Mouse (Mus musculus) ovary, postnatal 10 days (tissue): ENCODE results near the gene Adar.
"Not testable (repeated sequence)": the region's sequence is repeated elsewhere in the genome, so short reads cannot be mapped to it uniquely, and the experiment has no call there.

Experiments
- DNase-seq: peaks from one replicate; pipeline ENCODE4 v3.0.0; 2022; ENCODE audit warnings: low spot score

The Adar gene

DNA sequence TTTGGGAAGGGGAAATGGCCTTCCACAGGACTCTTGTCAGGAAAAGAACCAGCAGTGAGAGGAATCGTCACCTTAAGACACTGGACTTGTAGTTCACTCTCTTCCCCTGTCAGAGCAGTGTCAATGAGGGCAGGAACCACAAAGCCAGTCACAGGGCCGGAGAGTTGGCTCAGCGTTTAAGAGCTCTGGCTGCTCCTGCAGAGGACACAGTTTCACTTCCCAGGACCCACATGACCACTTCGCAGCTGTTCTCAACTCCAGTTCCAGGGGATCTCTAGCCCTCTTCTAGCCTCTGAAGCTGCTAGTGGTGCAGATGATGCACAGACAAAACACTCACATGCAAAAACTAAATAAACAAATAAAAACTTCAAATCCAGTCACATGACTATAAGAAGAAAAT is 81.5 kb downstream of the Adar start:
- no peak for DNase-seq

DNA sequence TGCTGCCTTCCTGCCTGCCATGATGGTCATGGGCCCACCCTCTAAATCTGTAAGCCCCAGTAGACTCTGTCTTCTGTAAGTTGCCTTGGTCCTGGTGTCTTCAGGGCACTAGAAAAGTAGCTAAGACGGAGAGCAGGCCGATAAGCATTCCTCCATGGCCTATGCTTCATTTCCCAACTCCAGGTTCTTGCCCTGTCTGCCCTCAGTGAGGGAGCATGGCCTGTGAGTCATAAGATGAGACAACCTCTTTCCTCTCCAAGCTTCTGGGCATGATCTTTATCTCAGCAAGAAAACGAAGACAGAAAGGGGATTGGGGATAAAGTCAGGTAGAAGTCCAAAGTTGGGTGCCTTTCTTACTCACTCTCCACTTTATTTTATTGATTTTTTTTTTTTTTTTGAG is 83.7 kb downstream of the Adar start:
- DNase-seq: no peak

DNA sequence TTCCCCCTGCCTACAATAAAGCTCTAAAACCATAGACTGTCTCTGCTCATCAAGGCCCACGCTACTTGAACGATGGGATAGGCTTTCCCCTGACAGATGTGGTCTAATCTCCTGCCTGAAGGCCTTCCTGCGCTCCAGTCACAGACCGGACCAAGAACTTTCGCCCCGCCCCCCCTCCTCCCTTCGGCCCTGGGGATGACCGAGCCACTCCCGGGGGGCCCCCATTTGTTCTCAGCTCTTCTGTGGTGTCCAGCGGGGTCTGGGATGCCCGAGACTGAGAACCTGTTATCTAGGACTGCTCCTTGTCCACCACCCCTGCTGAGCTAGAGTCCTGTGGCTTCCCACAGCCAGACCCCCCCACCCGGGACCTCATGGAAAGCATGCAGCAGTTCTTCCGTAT is 84.7 kb downstream of the Adar start:
- DNase-seq: no peak

DNA sequence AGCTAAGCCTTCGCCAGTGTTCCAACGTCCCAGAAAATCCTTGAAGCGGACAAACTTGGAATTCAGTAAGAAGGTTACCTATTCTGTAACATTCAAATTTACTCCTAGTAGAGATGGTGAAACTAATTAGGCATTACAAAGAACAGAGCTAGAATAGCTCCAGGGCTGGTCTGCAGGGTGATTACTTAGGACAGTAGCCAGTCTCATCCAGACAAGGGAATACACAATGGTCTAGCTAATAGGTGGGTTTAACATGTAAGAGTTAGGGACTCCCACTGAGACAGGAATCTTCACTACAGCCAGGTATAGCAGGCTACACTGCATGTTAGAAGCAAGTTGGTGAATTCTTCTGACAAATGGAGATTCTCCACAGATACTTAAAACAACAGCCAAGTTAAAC is 85.3 kb downstream of the Adar start:
- DNase-seq: not testable (repeated sequence)

DNA sequence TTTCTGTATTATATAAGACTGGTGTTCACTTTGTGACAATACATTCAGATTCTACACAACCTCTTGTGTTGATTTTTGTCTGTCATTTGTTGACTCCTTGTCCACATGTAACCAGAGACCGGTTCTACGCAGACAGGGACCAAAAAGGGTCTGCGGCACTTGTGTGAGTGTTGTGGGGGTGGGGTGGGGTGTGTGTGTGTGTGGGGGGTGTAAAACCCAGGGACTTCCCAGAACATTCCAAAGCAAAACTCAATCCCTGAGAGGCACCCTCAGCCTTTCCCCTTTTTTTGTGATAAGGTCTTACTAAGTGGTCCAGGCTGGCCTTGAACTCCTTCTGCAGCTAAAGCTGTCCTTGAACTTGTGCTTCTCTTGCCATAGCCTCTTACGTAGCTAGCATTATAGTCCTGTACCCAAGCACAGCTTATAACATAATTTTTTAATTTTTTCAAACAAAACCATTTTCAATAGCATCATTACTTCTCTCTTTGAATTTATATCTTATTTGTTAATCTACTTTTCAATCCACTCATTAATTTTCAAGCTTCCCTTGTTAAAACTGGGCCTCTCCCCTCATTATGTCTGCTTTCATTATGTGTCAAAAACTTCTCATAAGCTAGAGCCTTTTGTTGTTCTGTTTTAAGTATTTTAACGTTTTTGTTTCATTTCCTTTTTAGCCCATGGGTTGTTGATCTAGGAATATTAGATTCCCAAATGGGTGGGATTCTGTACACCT is 86.1 kb downstream of the Adar start:
- DNase-seq: no peak

DNA sequence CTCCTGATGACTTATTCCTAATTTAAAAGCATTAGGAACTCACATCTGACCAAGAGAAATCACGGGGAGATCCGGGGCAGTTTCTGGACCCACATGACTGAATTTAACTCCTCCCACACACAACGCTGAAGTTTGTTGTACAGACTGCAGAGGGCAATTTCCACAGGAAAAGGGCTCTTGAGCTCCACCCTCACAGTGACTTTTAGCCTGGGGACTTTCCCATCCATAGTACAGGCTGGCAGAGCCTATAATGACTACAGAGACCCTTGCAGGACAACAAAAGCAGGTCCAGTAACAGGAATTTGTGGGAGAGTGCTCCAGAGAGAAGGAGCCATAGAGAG is 86.7 kb downstream of the Adar start:
- DNase-seq: no peak

DNA sequence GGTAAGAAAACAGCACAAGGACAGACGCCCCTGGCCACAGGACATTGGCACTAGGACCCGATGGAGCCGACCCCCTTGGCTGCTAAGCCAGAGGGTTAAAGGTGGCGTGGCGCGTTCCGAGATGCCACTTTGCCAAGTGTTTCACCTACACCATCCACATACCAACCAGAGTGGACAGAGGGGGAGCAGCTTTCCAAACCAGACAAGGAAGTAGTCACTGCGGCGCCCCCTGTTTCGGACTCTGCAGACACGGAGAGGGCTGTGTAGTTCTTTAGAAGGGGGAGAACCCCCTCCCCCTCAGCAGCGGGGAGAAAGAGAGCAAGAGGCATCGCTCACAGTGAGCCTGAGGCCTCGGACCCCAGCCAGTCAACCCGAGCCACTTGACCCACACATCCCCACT is 88.1 kb downstream of the Adar start:
- DNase-seq: no peak
